Comparison of ENCODE assay signal across 7 mouse cellular contexts in the genomic region with DNA sequence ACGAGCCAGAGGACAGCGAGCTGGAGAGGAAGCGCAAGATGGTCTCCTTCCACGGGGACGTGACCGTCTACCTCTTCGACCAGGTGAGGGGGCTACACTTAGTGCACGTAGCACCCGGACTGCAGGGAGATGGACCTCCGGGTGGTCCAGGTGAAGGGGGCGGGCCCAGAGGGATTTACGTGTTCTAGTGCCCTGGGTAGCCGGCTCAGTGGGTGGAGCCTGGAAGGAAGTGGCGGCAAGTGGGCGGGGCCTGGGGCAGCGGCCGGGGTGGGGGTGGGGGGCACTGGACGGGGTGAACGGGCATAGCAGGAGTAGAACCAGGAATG. TPM values are rescaled to one million over a fixed set of nuclear protein-coding genes. Genes with fewer than 3 reads are reported as not detected.
A peak's percentile ranks its signal among the peaks of the same experiment; 100 is the strongest.
DNase-seq lines count a peak whose midpoint lies in the region; ATAC-seq and TF ChIP-seq lines count a peak whose summit lies in the region.

No protein-coding gene starts in this region.

- H3K4me2 ChIP-seq in embryonic facial prominence, embryonic 15.5 days (replicated peaks): peak overlapping the region; percentile 75
- H3K4me2 ChIP-seq in lung, postnatal 0 days (replicated peaks; ENCODE audit: low read depth, low read length): peak overlapping the region; percentile 76

- H3K36me3 ChIP-seq in embryonic facial prominence, embryonic 15.5 days: peaks cover 16% of the 10 kb centered on the region; the same call in 1 of the 2 replicates
- H3K36me3 ChIP-seq in lung, postnatal 0 days (ENCODE audit: insufficient read depth, low read length): no peaks in the 10 kb centered on the region

- ATAC-seq in embryonic facial prominence, embryonic 15.5 days (ENCODE audit: insufficient number of reproducible peaks, low FRiP score, low TSS enrichment, low read depth): no peak
- ATAC-seq in lung, postnatal 0 days: 0 out of 2 replicates have a peak, but pooled peaks have one; percentile 8
- ATAC-seq in megakaryocyte progenitor cell, adult 5-6 weeks (replicated peaks; ENCODE audit: poor library complexity): no peak

- H3K9me3 ChIP-seq in embryonic facial prominence, embryonic 15.5 days (replicated peaks): no peaks in the 10 kb centered on the region
- no peaks in the 10 kb centered on the region for H3K9me3 ChIP-seq in lung, postnatal 0 days (ENCODE audit: low read length)

- peaks cover 30% of the 10 kb centered on the region for H3K4me1 ChIP-seq in embryonic facial prominence, embryonic 15.5 days
- H3K4me1 ChIP-seq in lung, postnatal 0 days (ENCODE audit: insufficient read depth, low read depth, low read length): no peaks in the 10 kb centered on the region

- TF ChIP-seq CTCF in lung, postnatal 0 days (IDR thresholded peaks at IDR 0.05): no peak

- peak overlapping the region; percentile 41 for H3K9ac ChIP-seq in embryonic facial prominence, embryonic 15.5 days
- H3K9ac ChIP-seq in lung, postnatal 0 days (replicated peaks; ENCODE audit: low read depth): no peak overlapping the region

- peak overlapping the region; percentile 47 for H3K4me3 ChIP-seq in embryonic facial prominence, embryonic 15.5 days (replicated peaks)
- H3K4me3 ChIP-seq in lung, postnatal 0 days (ENCODE audit: low read depth, low read length): peak overlapping the region; percentile 34

- peak; percentile 42 for DNase-seq in spleen, adult 12 weeks (ENCODE audit: low spot score)
- no peak for DNase-seq in spleen, postnatal 14 days (ENCODE audit: low spot score in 2 of 2)
- DNase-seq in kidney, adult 9 months: peak; percentile 55
- peak; percentile 62 for DNase-seq in lung, postnatal 0 days (ENCODE audit: low spot score)
- peak; percentile 25 for DNase-seq in thymus, postnatal 25 days

- TF ChIP-seq EP300 in lung, postnatal 0 days (IDR thresholded peaks at IDR 0.05): no peak

- H3K27me3 ChIP-seq in embryonic facial prominence, embryonic 15.5 days: peaks cover 21% of the 10 kb centered on the region
- H3K27me3 ChIP-seq in lung, postnatal 0 days (replicated peaks; ENCODE audit: insufficient read depth, low read length): peaks cover 3% of the 10 kb centered on the region; the same call in 1 of the 2 replicates

- WGBS in embryonic facial prominence, embryonic 15.5 days: 1% methylated on average over 19 of the region's 19 CpGs
- WGBS in lung, postnatal 0 days: 2% methylated on average over 17 of the region's 19 CpGs

- no peak overlapping the region for H3K27ac ChIP-seq in embryonic facial prominence, embryonic 15.5 days (replicated peaks)
- no peak overlapping the region for H3K27ac ChIP-seq in lung, postnatal 0 days (ENCODE audit: low read length)

RNA-seq across cellular contexts. Expression of gene Sult2b1, which starts 14.0 kb away (rescaled TPM):
- 49.6 and 55.7 TPM in 2 replicates for polyA plus RNA-seq in embryonic facial prominence, embryonic 15.5 days (2015; fragmentation: Nextera tagmentation; extraction: Ambion mirVana)
- 3.2 and 3.7 TPM in 2 replicates for polyA plus RNA-seq in lung, postnatal 0 days (2015; fragmentation: Nextera tagmentation; extraction: Ambion mirVana)
- total RNA-seq in megakaryocyte progenitor cell, adult 5-6 weeks (2015): 1.2 and 1.7 TPM in 2 replicates
- total RNA-seq in megakaryocyte progenitor cell, adult 5-6 weeks (2017): 1.9 and 6.4 TPM in 2 replicates

RNA-seq across cellular contexts. Expression of gene Lmtk3, which starts 14.9 kb away (rescaled TPM):
- polyA plus RNA-seq in embryonic facial prominence, embryonic 15.5 days (2015; fragmentation: Nextera tagmentation; extraction: Ambion mirVana): 1.9 TPM in 2 replicates
- polyA plus RNA-seq in lung, postnatal 0 days (2015; fragmentation: Nextera tagmentation; extraction: Ambion mirVana): 0.10 and 0.11 TPM in 2 replicates
- 0.07 TPM in 2 replicates for total RNA-seq in megakaryocyte progenitor cell, adult 5-6 weeks (2015)
- total RNA-seq in megakaryocyte progenitor cell, adult 5-6 weeks (2017): not detected in 2 replicates

RNA-seq across cellular contexts. Expression of gene Cyth2, which starts 15.9 kb away (rescaled TPM):
- 124 and 129 TPM in 2 replicates for polyA plus RNA-seq in embryonic facial prominence, embryonic 15.5 days (2015; fragmentation: Nextera tagmentation; extraction: Ambion mirVana)
- polyA plus RNA-seq in lung, postnatal 0 days (2015; fragmentation: Nextera tagmentation; extraction: Ambion mirVana): 105 and 113 TPM in 2 replicates
- 17.9 and 26.3 TPM in 2 replicates for total RNA-seq in megakaryocyte progenitor cell, adult 5-6 weeks (2015)
- total RNA-seq in megakaryocyte progenitor cell, adult 5-6 weeks (2017): 32.4 and 34.5 TPM in 2 replicates

RNA-seq across cellular contexts. Expression of gene Kcnj14, which starts 26.1 kb away (rescaled TPM):
- 1.4 and 1.7 TPM in 2 replicates for polyA plus RNA-seq in embryonic facial prominence, embryonic 15.5 days (2015; fragmentation: Nextera tagmentation; extraction: Ambion mirVana)
- polyA plus RNA-seq in lung, postnatal 0 days (2015; fragmentation: Nextera tagmentation; extraction: Ambion mirVana): 0.20 and 0.35 TPM in 2 replicates
- 0.05 TPM in 2 replicates for total RNA-seq in megakaryocyte progenitor cell, adult 5-6 weeks (2015)
- total RNA-seq in megakaryocyte progenitor cell, adult 5-6 weeks (2017): not detected in 2 replicates

RNA-seq across cellular contexts. Expression of gene Grwd1, which starts 32.3 kb away (rescaled TPM):
- polyA plus RNA-seq in embryonic facial prominence, embryonic 15.5 days (2015; fragmentation: Nextera tagmentation; extraction: Ambion mirVana): 57.3 and 58.0 TPM in 2 replicates
- 14.8 and 15.1 TPM in 2 replicates for polyA plus RNA-seq in lung, postnatal 0 days (2015; fragmentation: Nextera tagmentation; extraction: Ambion mirVana)
- 22.6 and 25.1 TPM in 2 replicates for total RNA-seq in megakaryocyte progenitor cell, adult 5-6 weeks (2015)
- 24.2 and 26.9 TPM in 2 replicates for total RNA-seq in megakaryocyte progenitor cell, adult 5-6 weeks (2017)

Comparison
In these comparisons a context has a peak if more than half of its experiments do, and no peak if none do; other contexts are left out.
1. DNase-seq: peak in spleen, adult 12 weeks (single experiment), kidney, adult 9 months (single experiment), lung, postnatal 0 days (single experiment) and thymus, postnatal 25 days (single experiment); none in spleen, postnatal 14 days (0 of 2).
2. RNA of gene Sult2b1, which starts 14.0 kb away (polyA plus RNA-seq): 49.6 to 55.7 TPM in embryonic facial prominence, embryonic 15.5 days; 3.2 to 3.7 TPM in lung, postnatal 0 days; every median in the first group is over 10 times any median in the second.